Mouse (Mus musculus) hematopoietic stem cell, adult 5-6 weeks (primary cell): ENCODE data around the gene Srf. TPM values are rescaled to one million over a fixed set of nuclear protein-coding genes. Genes with fewer than 3 reads are reported as not detected.

Experiments used
- total RNA-seq: library from RNA; stranded (forward); fragments of 172-1452, 232-1000 nt; gene quantifications from 2 replicates; pipeline ENCODE4 v1.2.3, GENCODE M21; 2017

The Srf gene
- total RNA-seq, 1 experiment from 2014 or later: 30.8 TPM

Other genes with a start within 250 kb of the Srf start
- 1.3 and 2.2 TPM in 2 replicates for gene Abcc10, start 227.8 kb downstream of the Srf start, total RNA-seq
- gene Zfp318, start 172.4 kb downstream of the Srf start, total RNA-seq: 25.3 and 64.6 TPM in 2 replicates
- gene Crip3, start 127.2 kb downstream of the Srf start, total RNA-seq: not detected in 2 replicates
- not detected in 2 replicates for gene Slc22a7, start 117.7 kb downstream of the Srf start, total RNA-seq
- 0.05 and 0.69 TPM in 2 replicates for gene Ttbk1, start 68.5 kb downstream of the Srf start, total RNA-seq
- 11.1 and 21.0 TPM in 2 replicates for gene Dnph1, start 59.5 kb downstream of the Srf start, total RNA-seq
- gene Cul9, start 9.8 kb downstream of the Srf start, total RNA-seq: 32.9 and 33.6 TPM in 2 replicates
- gene Ptk7, start 73.3 kb upstream of the Srf start, total RNA-seq: 7.2 and 15.6 TPM in 2 replicates
- 11.9 and 15.2 TPM in 2 replicates for gene Klc4, start 89.8 kb upstream of the Srf start, total RNA-seq
- gene Mrpl2, start 90.1 kb upstream of the Srf start, total RNA-seq: 61.8 and 66.1 TPM in 2 replicates
- gene Cul7, start 94.2 kb upstream of the Srf start, total RNA-seq: 27.0 and 37.8 TPM in 2 replicates
- 38.1 and 47.0 TPM in 2 replicates for gene Rrp36, start 118.2 kb upstream of the Srf start, total RNA-seq
- 53.3 and 74.4 TPM in 2 replicates for gene Mea1, start 122.6 kb upstream of the Srf start, total RNA-seq
- gene Klhdc3, start 124.7 kb upstream of the Srf start, total RNA-seq: 21.5 and 22.1 TPM in 2 replicates
- gene Ppp2r5d, start 148.9 kb upstream of the Srf start, total RNA-seq: 37.0 and 37.4 TPM in 2 replicates
- gene Pex6, start 155.3 kb upstream of the Srf start, total RNA-seq: 16.1 and 16.2 TPM in 2 replicates
- not detected in 2 replicates for gene Gnmt, start 173.0 kb upstream of the Srf start, total RNA-seq
- 71.4 and 84.6 TPM in 2 replicates for gene Cnpy3, start 196.0 kb upstream of the Srf start, total RNA-seq
- not detected in 2 replicates for gene Ptcra, start 207.5 kb upstream of the Srf start, total RNA-seq
- gene 2310039H08Rik, start 216.5 kb upstream of the Srf start, total RNA-seq: 8.1 and 22.0 TPM in 2 replicates
- gene Rpl7l1, start 226.5 kb upstream of the Srf start, total RNA-seq: 121 and 185 TPM in 2 replicates